Mouse (Mus musculus) liver, adult 2 months (tissue): ENCODE results near the gene Zdhhc17.

ENCODE experiments used
- CTCF ChIP-seq: fragments of 200-500 bp; IDR thresholded peaks from 2 replicates; pipeline ENCODE4 v1.5.1; 2011; ENCODE audit warnings: low read depth, low read length, control low read depth
- POLR2A ChIP-seq: fragments of 200-500 bp; IDR thresholded peaks from 2 replicates; pipeline ENCODE4 v1.6.1; 2011; ENCODE audit warnings: low read length, control low read depth; ENCODE audit not compliant: insufficient read depth; ENCODE audit errors: extremely low read depth

- TF ChIP-seq CTCF (no peak), POLR2A (no peak)
Observed at GRCm38 (mm10) chr10:111010480-111011225, 713 bp upstream of the Zdhhc17 start.
